17 mouse cellular contexts compared by ENCODE assay signal in the genomic region with DNA sequence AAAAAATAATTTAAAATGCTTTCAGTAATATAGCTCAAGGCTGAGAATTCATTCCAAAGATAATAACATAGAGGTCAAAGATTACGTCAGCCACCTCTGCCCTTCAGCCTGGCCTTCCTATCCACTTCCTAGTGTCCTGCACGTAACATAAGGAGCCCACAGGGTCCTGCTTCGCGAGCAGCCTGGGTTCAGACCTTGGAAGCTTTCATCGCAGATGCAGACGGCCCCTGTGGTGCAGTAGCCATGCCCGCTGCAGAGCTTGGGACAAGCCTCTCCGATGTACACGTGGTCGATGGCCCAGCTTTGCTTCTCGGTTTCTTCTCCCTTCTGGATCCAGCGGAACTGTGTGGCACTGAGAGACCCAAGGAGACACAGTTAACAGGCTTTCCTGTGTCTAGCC. TPM values are rescaled to one million over a fixed set of nuclear protein-coding genes. Genes with fewer than 3 reads are reported as not detected.
"Had no signal": no experiment of that assay in that cellular context is flagged by ENCODE, and none has a peak within 500 bp of the region (broad histone marks: within the 10 kb centered on the region; RNA-seq: fewer than 3 reads in every experiment).

No protein-coding gene starts in this region.

- H3K4me3 ChIP-seq: kidney, embryonic 15.5 days; limb, embryonic 13.5 days; myocyte had no signal

- H3K27ac ChIP-seq: kidney, embryonic 15.5 days; limb, embryonic 13.5 days; liver, embryonic 14.5 days had no signal

- H3K4me1 ChIP-seq: kidney, embryonic 15.5 days; limb, embryonic 13.5 days had no signal

- DNase-seq: left cerebral cortex, postnatal 4 days; lung, adult 18-20 months; midbrain, embryonic 14.5 days; right cerebral cortex, postnatal 4 days; spleen, adult 18-20 months; thymus, adult 18-20 months; thymus, postnatal 14 days had no signal

- H3K27me3 ChIP-seq: kidney, embryonic 15.5 days; limb, embryonic 13.5 days had no signal

- H3K36me3 ChIP-seq: kidney, embryonic 15.5 days; limb, embryonic 13.5 days had no signal

- H3K4me2 ChIP-seq: kidney, embryonic 15.5 days; limb, embryonic 13.5 days had no signal

- H3K9me3 ChIP-seq: kidney, embryonic 15.5 days; limb, embryonic 13.5 days had no signal

- H3K9ac ChIP-seq: kidney, embryonic 15.5 days; limb, embryonic 13.5 days; liver, embryonic 14.5 days had no signal

RNA-seq across cellular contexts. Expression of a gene that starts 36.0 kb away (rescaled TPM):
- total RNA-seq: liver, adult 2 months; megakaryocyte progenitor cell, adult 5-6 weeks; neutrophil, adult 5-6 weeks had no signal
- polyA plus RNA-seq: kidney, embryonic 15.5 days; large intestine, adult 2 months; limb, embryonic 13.5 days; liver, adult 2 months; liver, embryonic 14.5 days; myocyte; neural tube, embryonic 11.5 days; stomach, embryonic 14.5 days had no signal
